Mouse (Mus musculus) limb, embryonic 14.5 days (tissue): ENCODE measurements at regions not wholly inside any gene's neighbourhood (a gene's known extent, or its start where the extent isn't known, plus 50 kb on each side); places are given as distances from the start of the nearest gene placed in this dataset.
A peak's percentile ranks its signal among the peaks of the same experiment; 100 is the strongest.

Experiments used
- ATAC-seq: fragments of 200-750 bp; cut with Nextera tagmentation; 2 replicates; pipeline ENCODE4 v1.8.0; 2017; ENCODE audit warnings: low read depth, moderate number of reproducible peaks, moderate TSS enrichment; ENCODE audit not compliant: low FRiP score
- DNase-seq: peaks from one replicate; pipeline ENCODE4 v3.0.0-alpha.2; 2015; ENCODE audit warnings: low spot score
- H3K27ac ChIP-seq: fragments of 300-500 bp; sonication (generic); replicated peaks from 2 replicates; pipeline ENCODE4 v1.5.1; 2014; ENCODE audit warnings: low read depth, mild to moderate bottlenecking, low read length, moderate library complexity, mixed read lengths
- H3K27me3 ChIP-seq: fragments of 300-500 bp; sonication (generic); 2 replicates; pipeline ENCODE4 v1.6.1; 2014; ENCODE audit warnings: low read length, mixed read lengths; ENCODE audit not compliant: control insufficient read depth, insufficient read depth
- H3K36me3 ChIP-seq: fragments of 300-500 bp; sonication (generic); 2 replicates; pipeline ENCODE4 v1.6.1; 2014; ENCODE audit warnings: mild to moderate bottlenecking, low read length, moderate library complexity, mixed read lengths; ENCODE audit not compliant: control insufficient read depth, insufficient read depth
- H3K4me1 ChIP-seq: fragments of 300-500 bp; sonication (generic); 2 replicates; pipeline ENCODE4 v1.6.1; 2014; ENCODE audit warnings: antibody characterized with exemption, low read length, mixed read lengths; ENCODE audit not compliant: control insufficient read depth, insufficient read depth
- H3K4me2 ChIP-seq: fragments of 300-500 bp; sonication (generic); replicated peaks from 2 replicates; pipeline ENCODE4 v1.6.1; 2014; ENCODE audit warnings: low read depth, mild to moderate bottlenecking, low read length, moderate library complexity; ENCODE audit not compliant: severe bottlenecking
- H3K4me3 ChIP-seq: fragments of 300-500 bp; sonication (generic); replicated peaks from 2 replicates; pipeline ENCODE4 v1.5.1; 2014; ENCODE audit warnings: low read length
- H3K9ac ChIP-seq: fragments of 300-500 bp; sonication (generic); 2 replicates; pipeline ENCODE4 v1.6.1; 2014; ENCODE audit warnings: mild to moderate bottlenecking, low read depth, low read length, moderate library complexity; ENCODE audit not compliant: severe bottlenecking
- H3K9me3 ChIP-seq: fragments of 300-500 bp; sonication (generic); 2 replicates; pipeline ENCODE4 v1.6.1; 2016; ENCODE audit warnings: low read length; ENCODE audit not compliant: control insufficient read depth
- POLR2A ChIP-seq: fragments of 200-500 bp; IDR thresholded peaks from 2 replicates; pipeline ENCODE4 v1.8.0; 2012; ENCODE audit warnings: inconsistent platforms, mild to moderate bottlenecking, moderate library complexity, borderline replicate concordance; ENCODE audit not compliant: insufficient read depth, insufficient read length; ENCODE audit errors: extremely low read depth
- WGBS: fragments of 180-500 bp; shearing (Covaris S2); extraction: QIAGEN DNeasy Blood & Tissue Kit; methylation state at CpG from one replicate; pipeline ENCODE4 v1.1.7; 2014; 5-methylcytosine and 5-hydroxymethylcytosine counted together

- Histone ChIP-seq H3K9ac (no peak overlapping the region), H3K36me3 (no peaks in the 10 kb centered on the region), H3K9me3 (no peaks in the 10 kb centered on the region), H3K4me1 (no peaks in the 10 kb centered on the region; the same call in none of the 2 replicates), H3K4me2 (no peak overlapping the region), H3K27me3 (no peaks in the 10 kb centered on the region), H3K4me3 (no peak overlapping the region), H3K27ac (no peak overlapping the region)
- no peak for TF ChIP-seq POLR2A
- ATAC-seq (no peak), DNase-seq (peak; percentile 34)
- 55% methylated on average over 3 of the region's 3 CpGs for WGBS
These were observed 84.5 kb upstream of the Lmo4 start for GRCm38 (mm10) chr3:144289489-144289888.

- H3K9ac ChIP-seq, result no peak overlapping the region
- no peak overlapping the region for H3K4me3 ChIP-seq
- DNase-seq, result no peak
- no peak overlapping the region for H3K27ac ChIP-seq
- TF ChIP-seq POLR2A, result no peak
- WGBS, result 63% methylated on average over 8 of the region's 8 CpGs
- no peak overlapping the region for H3K4me2 ChIP-seq
- no peaks in the 10 kb centered on the region for H3K27me3 ChIP-seq
- H3K36me3 ChIP-seq, result no peaks in the 10 kb centered on the region
- no peaks in the 10 kb centered on the region for H3K9me3 ChIP-seq
- H3K4me1 ChIP-seq, result no peaks in the 10 kb centered on the region; the same call in none of the 2 replicates
- no peak for ATAC-seq
These were observed 81.1 kb upstream of the Lmo4 start for GRCm38 (mm10) chr3:144286100-144286499.

- Histone ChIP-seq H3K27me3 (no peaks in the 10 kb centered on the region), H3K27ac (no peak overlapping the region), H3K4me1 (no peaks in the 10 kb centered on the region), H3K9me3 (no peaks in the 10 kb centered on the region), H3K9ac (no peak overlapping the region), H3K4me2 (no peak overlapping the region), H3K4me3 (no peak overlapping the region), H3K36me3 (no peaks in the 10 kb centered on the region)
- 64% methylated on average over 3 of the region's 3 CpGs for WGBS
- TF ChIP-seq POLR2A, result no peak
- DNase-seq, result no peak
- ATAC-seq, result no peak
These were observed 79.3 kb upstream of the Lmo4 start for GRCm38 (mm10) chr3:144284326-144284725.

GRCm38 (mm10) chr3:144273115-144273514 lies 68.1 kb upstream of the Lmo4 start:
- ATAC-seq, result no peak
- Histone ChIP-seq H3K4me3 (no peak overlapping the region), H3K4me1 (no peaks in the 10 kb centered on the region), H3K9ac (no peak overlapping the region), H3K9me3 (no peaks in the 10 kb centered on the region), H3K36me3 (no peaks in the 10 kb centered on the region), H3K27me3 (no peaks in the 10 kb centered on the region), H3K4me2 (no peak overlapping the region), H3K27ac (no peak overlapping the region)
- TF ChIP-seq POLR2A, result no peak
- no peak for DNase-seq
- 81% methylated on average over 5 of the region's 5 CpGs for WGBS

GRCm38 (mm10) chr3:144270206-144270605 lies 65.2 kb upstream of the Lmo4 start:
- Histone ChIP-seq H3K4me1 (no peaks in the 10 kb centered on the region), H3K27me3 (no peaks in the 10 kb centered on the region), H3K9ac (no peak overlapping the region), H3K4me2 (no peak overlapping the region), H3K4me3 (no peak overlapping the region), H3K9me3 (no peaks in the 10 kb centered on the region), H3K27ac (no peak overlapping the region), H3K36me3 (no peaks in the 10 kb centered on the region)
- ATAC-seq (no peak), DNase-seq (no peak)
- no peak for TF ChIP-seq POLR2A
- 83% methylated on average over 6 of the region's 6 CpGs for WGBS

- 85% methylated on average over 3 of the region's 3 CpGs for WGBS
- no peak overlapping the region for H3K9ac ChIP-seq
- H3K4me2 ChIP-seq, result no peak overlapping the region
- DNase-seq (no peak), ATAC-seq (no peak)
- H3K4me1 ChIP-seq, result no peaks in the 10 kb centered on the region
- no peak overlapping the region for H3K27ac ChIP-seq
- H3K27me3 ChIP-seq, result no peaks in the 10 kb centered on the region
- H3K4me3 ChIP-seq, result no peak overlapping the region
- no peaks in the 10 kb centered on the region for H3K36me3 ChIP-seq
- no peaks in the 10 kb centered on the region for H3K9me3 ChIP-seq
- no peak for TF ChIP-seq POLR2A
These were observed 59.5 kb upstream of the Lmo4 start for GRCm38 (mm10) chr3:144264554-144264953.
